In the genomic region with DNA sequence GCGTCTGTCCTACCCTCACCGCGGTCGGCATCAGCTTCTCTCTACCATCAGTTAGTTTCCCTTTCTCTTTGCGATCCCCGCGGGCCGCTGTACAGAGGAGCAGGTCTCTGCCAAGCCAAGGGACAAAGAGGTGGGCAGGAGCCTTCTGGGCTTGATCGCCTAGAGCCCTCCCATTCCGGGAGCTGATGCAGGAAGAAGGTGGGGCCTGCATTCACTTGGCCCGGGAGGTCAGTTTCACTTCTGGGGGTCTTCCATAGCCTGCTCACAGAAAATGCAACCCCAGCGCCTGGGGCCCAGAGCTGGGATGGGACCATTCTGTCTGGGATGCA, we compare ENCODE assay signal across 8 mouse cellular contexts. TPM values are rescaled to one million over a fixed set of nuclear protein-coding genes. Genes with fewer than 3 reads are reported as not detected.
DNase-seq lines count a peak whose midpoint lies in the region; ATAC-seq lines count a peak whose summit lies in the region.

No protein-coding gene starts in this region.

- H3K9ac ChIP-seq in hindbrain, embryonic 13.5 days = peak overlapping the region; percentile 55; the same call in 1 of the 2 replicates
- H3K9ac ChIP-seq in limb, embryonic 15.5 days = peak overlapping the region; percentile 14; the same call in 1 of the 2 replicates
- H3K9ac ChIP-seq in midbrain, embryonic 14.5 days (replicated peaks; ENCODE audit: low read length) = no peak overlapping the region
- peak overlapping the region; percentile 29; the same call in 1 of the 2 replicates for H3K9ac ChIP-seq in stomach, embryonic 15.5 days

- peaks cover 10% of the 10 kb centered on the region for H3K4me1 ChIP-seq in hindbrain, embryonic 13.5 days (replicated peaks)
- peaks cover 19% of the 10 kb centered on the region for H3K4me1 ChIP-seq in limb, embryonic 15.5 days
- H3K4me1 ChIP-seq in midbrain, embryonic 14.5 days (ENCODE audit: control insufficient read depth, insufficient read depth, low read length) = no peaks in the 10 kb centered on the region; the same call in none of the 2 replicates
- 0 out of 2 replicates have a peak, but pooled peaks cover 3% of the 10 kb centered on the region for H3K4me1 ChIP-seq in stomach, embryonic 15.5 days

- no peaks in the 10 kb centered on the region for H3K9me3 ChIP-seq in hindbrain, embryonic 13.5 days
- no peaks in the 10 kb centered on the region for H3K9me3 ChIP-seq in limb, embryonic 15.5 days
- H3K9me3 ChIP-seq in midbrain, embryonic 14.5 days (ENCODE audit: control insufficient read depth, low read length) = no peaks in the 10 kb centered on the region
- H3K9me3 ChIP-seq in stomach, embryonic 15.5 days = no peaks in the 10 kb centered on the region

- H3K4me3 ChIP-seq in hindbrain, embryonic 13.5 days = peak overlapping the region; percentile 32
- H3K4me3 ChIP-seq in limb, embryonic 15.5 days = peak overlapping the region; percentile 43
- H3K4me3 ChIP-seq in midbrain, embryonic 14.5 days (replicated peaks; ENCODE audit: low read depth, low read length) = peak overlapping the region; percentile 20
- H3K4me3 ChIP-seq in stomach, embryonic 15.5 days (replicated peaks) = peak overlapping the region; percentile 46

- ATAC-seq in hindbrain, embryonic 13.5 days (ENCODE audit: low FRiP score) = no peak
- peak; percentile 67; the same call in 1 of the 2 replicates for ATAC-seq in limb, embryonic 15.5 days (ENCODE audit: insufficient number of reproducible peaks, low FRiP score, low TSS enrichment, low read depth)
- ATAC-seq in midbrain, embryonic 14.5 days (ENCODE audit: low FRiP score, low TSS enrichment) = no peak
- ATAC-seq in stomach, embryonic 15.5 days (ENCODE audit: insufficient read depth, low FRiP score, low read depth) = peak; percentile 71

- H3K36me3 ChIP-seq in hindbrain, embryonic 13.5 days = no peaks in the 10 kb centered on the region
- no peaks in the 10 kb centered on the region for H3K36me3 ChIP-seq in limb, embryonic 15.5 days
- H3K36me3 ChIP-seq in midbrain, embryonic 14.5 days (ENCODE audit: control insufficient read depth, insufficient read depth, low read length) = no peaks in the 10 kb centered on the region
- H3K36me3 ChIP-seq in stomach, embryonic 15.5 days = no peaks in the 10 kb centered on the region

- peak overlapping the region; percentile 43 for H3K4me2 ChIP-seq in hindbrain, embryonic 13.5 days
- H3K4me2 ChIP-seq in limb, embryonic 15.5 days = peak overlapping the region; percentile 45
- H3K4me2 ChIP-seq in midbrain, embryonic 14.5 days (ENCODE audit: low read length) = peak overlapping the region; percentile 41
- H3K4me2 ChIP-seq in stomach, embryonic 15.5 days = peak overlapping the region; percentile 72

- H3K27ac ChIP-seq in hindbrain, embryonic 13.5 days = peak overlapping the region; percentile 24; the same call in 1 of the 2 replicates
- H3K27ac ChIP-seq in limb, embryonic 15.5 days = peak overlapping the region; percentile 51
- H3K27ac ChIP-seq in midbrain, embryonic 14.5 days (replicated peaks; ENCODE audit: low read depth, low read length) = no peak overlapping the region
- peak overlapping the region; percentile 79 for H3K27ac ChIP-seq in stomach, embryonic 15.5 days

- peak; percentile 51 to 60 for DNase-seq in cerebellum, postnatal 10 days
- no peak for DNase-seq in cerebellum, adult 9-11 months
- peak; percentile 41 for DNase-seq in brain, adult 2 months (ENCODE audit: low read depth, low spot score)
- DNase-seq in forelimb bud, embryonic 11.5 days (ENCODE audit: low read depth, low spot score) = peak; percentile 28
- DNase-seq in midbrain, embryonic 14.5 days = peak; percentile 37

- WGBS in hindbrain, embryonic 13.5 days = 2% methylated on average over 12 of the region's 12 CpGs
- WGBS in limb, embryonic 15.5 days = under 1% methylated on average over 12 of the region's 12 CpGs
- under 1% methylated on average over 12 of the region's 12 CpGs for WGBS in midbrain, embryonic 14.5 days
- 1% methylated on average over 12 of the region's 12 CpGs for WGBS in stomach, embryonic 15.5 days

- peaks cover 28% of the 10 kb centered on the region for H3K27me3 ChIP-seq in hindbrain, embryonic 13.5 days
- H3K27me3 ChIP-seq in limb, embryonic 15.5 days = peaks cover 4% of the 10 kb centered on the region; the same call in 1 of the 2 replicates
- H3K27me3 ChIP-seq in midbrain, embryonic 14.5 days (ENCODE audit: control insufficient read depth, insufficient read depth, low read length) = no peaks in the 10 kb centered on the region
- H3K27me3 ChIP-seq in stomach, embryonic 15.5 days (replicated peaks) = no peaks in the 10 kb centered on the region

RNA-seq across cellular contexts. Expression of a gene that starts 0.7 kb away (rescaled TPM):
- polyA plus RNA-seq in hindbrain, embryonic 13.5 days (2015; fragmentation: Nextera tagmentation; extraction: Ambion mirVana) = 4.5 and 4.7 TPM in 2 replicates
- polyA plus RNA-seq in limb, embryonic 15.5 days (2015; fragmentation: Nextera tagmentation; extraction: Ambion mirVana) = 14.7 and 15.3 TPM in 2 replicates
- polyA plus RNA-seq in midbrain, embryonic 14.5 days (2014; fragmentation: Nextera tagmentation; extraction: Ambion mirVana) = 0.92 and 5.0 TPM in 2 replicates
- 22.4 and 26.5 TPM in 2 replicates for polyA plus RNA-seq in stomach, embryonic 15.5 days (2015; fragmentation: Nextera tagmentation; extraction: Ambion mirVana)

RNA-seq across cellular contexts. Expression of a gene that starts 57.7 kb away (rescaled TPM):
- 50.2 and 52.6 TPM in 2 replicates for polyA plus RNA-seq in hindbrain, embryonic 13.5 days (2015; fragmentation: Nextera tagmentation; extraction: Ambion mirVana)
- polyA plus RNA-seq in limb, embryonic 15.5 days (2015; fragmentation: Nextera tagmentation; extraction: Ambion mirVana) = 83.7 and 89.1 TPM in 2 replicates
- polyA plus RNA-seq in midbrain, embryonic 14.5 days (2014; fragmentation: Nextera tagmentation; extraction: Ambion mirVana) = 46.7 and 52.1 TPM in 2 replicates
- polyA plus RNA-seq in stomach, embryonic 15.5 days (2015; fragmentation: Nextera tagmentation; extraction: Ambion mirVana) = 62.6 and 68.0 TPM in 2 replicates

RNA-seq across cellular contexts. Expression of a gene that starts 58.1 kb away (rescaled TPM):
- 0.34 and 0.51 TPM in 2 replicates for polyA plus RNA-seq in hindbrain, embryonic 13.5 days (2015; fragmentation: Nextera tagmentation; extraction: Ambion mirVana)
- 0.32 TPM in 1 of 2 replicates, not detected in the other for polyA plus RNA-seq in limb, embryonic 15.5 days (2015; fragmentation: Nextera tagmentation; extraction: Ambion mirVana)
- 0.26 TPM in 1 of 2 replicates, not detected in the other for polyA plus RNA-seq in midbrain, embryonic 14.5 days (2014; fragmentation: Nextera tagmentation; extraction: Ambion mirVana)
- not detected in 2 replicates for polyA plus RNA-seq in stomach, embryonic 15.5 days (2015; fragmentation: Nextera tagmentation; extraction: Ambion mirVana)

Comparison
In these comparisons a context has a peak if more than half of its experiments do, and no peak if none do; other contexts are left out.
1. ATAC-seq: peak in limb, embryonic 15.5 days (single experiment) and stomach, embryonic 15.5 days (single experiment); none in hindbrain, embryonic 13.5 days (single experiment) and midbrain, embryonic 14.5 days (single experiment).
2. Peak in every context shown above with its lines, with median percentiles within 50 percentile points of each other: H3K4me2 ChIP-seq and H3K4me3 ChIP-seq.